Mouse (Mus musculus) thymus, adult 2 months (tissue): ENCODE results near the gene Klf2.

Source experiments
- CTCF ChIP-seq: fragments of 200-500 bp; IDR thresholded peaks from 2 replicates; pipeline ENCODE4 v1.5.1; 2012; ENCODE audit warnings: mild to moderate bottlenecking, control low read depth, low read length, moderate library complexity, borderline replicate concordance; ENCODE audit not compliant: control insufficient read depth, poor library complexity, insufficient read depth; ENCODE audit errors: extremely low read depth
- POLR2A ChIP-seq: fragments of 200-500 bp; IDR thresholded peaks from 2 replicates; pipeline ENCODE4 v1.6.1; 2012; ENCODE audit warnings: mild to moderate bottlenecking, low read length, control low read depth, moderate library complexity; ENCODE audit not compliant: control insufficient read depth, poor library complexity, insufficient read depth; ENCODE audit errors: extremely low read depth

DNA sequence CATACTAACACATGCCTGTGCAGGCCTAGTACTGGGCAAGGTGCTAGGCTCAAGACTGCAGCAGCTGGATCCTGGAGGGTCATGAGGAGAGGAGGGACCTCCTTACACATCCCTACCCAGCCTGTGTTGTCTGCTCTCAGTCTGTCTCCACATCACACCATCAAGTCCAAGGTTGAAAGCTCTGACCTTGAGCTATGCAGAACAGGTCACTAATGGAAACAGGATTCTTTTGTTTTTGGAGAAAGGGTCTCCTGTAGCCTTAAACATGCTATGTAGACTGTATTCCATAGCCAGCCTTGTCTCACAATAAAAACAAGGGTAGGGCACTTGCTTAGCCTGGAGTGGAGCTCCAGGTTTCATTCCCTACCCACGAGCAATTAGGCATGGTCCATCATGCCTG lies 30.1 kb downstream of the Klf2 start:
- TF ChIP-seq CTCF (no peak), POLR2A (no peak)
